Mouse (Mus musculus) bone marrow macrophage, adult 2 months (primary cell): ENCODE data around the gene Zfp51. TPM values are rescaled to one million over a fixed set of nuclear protein-coding genes. Genes with fewer than 3 reads are reported as not detected.
A peak's percentile ranks its signal among the peaks of the same experiment; 100 is the strongest.

Experiments
- H3K27ac ChIP-seq: 2 replicates; pipeline ENCODE4 v1.5.1; 2012; ENCODE audit warnings: low read depth, low read length; ENCODE audit not compliant: insufficient read depth
- H3K4me1 ChIP-seq: 2 replicates; pipeline ENCODE4 v1.6.1; 2012; ENCODE audit warnings: low read length; ENCODE audit not compliant: control insufficient read depth, insufficient read depth
- H3K4me3 ChIP-seq: 2 replicates; pipeline ENCODE4 v1.5.1; 2012; ENCODE audit warnings: mild to moderate bottlenecking, low read length, moderate library complexity; ENCODE audit not compliant: insufficient read depth
- CTCF ChIP-seq: IDR thresholded peaks from 2 replicates; pipeline ENCODE4 v1.5.1; 2012; ENCODE audit warnings: low read depth, mild to moderate bottlenecking, low read length, moderate library complexity
- POLR2A ChIP-seq: IDR thresholded peaks from 2 replicates; pipeline ENCODE4 v1.6.1; 2012; ENCODE audit warnings: mild to moderate bottlenecking, low read depth, low read length, borderline replicate concordance
- polyA plus RNA-seq: library from polyadenylated mRNA; stranded (reverse); fragments of >200 nt; gene quantifications from 2 replicates; pipeline ENCODE4 v1.2.4, GENCODE M21; 2012; ENCODE audit not compliant: missing spikeins, insufficient read depth, insufficient read length

Gene Zfp51
- polyA plus RNA-seq, 1 experiment = 8.1 TPM

DNA sequence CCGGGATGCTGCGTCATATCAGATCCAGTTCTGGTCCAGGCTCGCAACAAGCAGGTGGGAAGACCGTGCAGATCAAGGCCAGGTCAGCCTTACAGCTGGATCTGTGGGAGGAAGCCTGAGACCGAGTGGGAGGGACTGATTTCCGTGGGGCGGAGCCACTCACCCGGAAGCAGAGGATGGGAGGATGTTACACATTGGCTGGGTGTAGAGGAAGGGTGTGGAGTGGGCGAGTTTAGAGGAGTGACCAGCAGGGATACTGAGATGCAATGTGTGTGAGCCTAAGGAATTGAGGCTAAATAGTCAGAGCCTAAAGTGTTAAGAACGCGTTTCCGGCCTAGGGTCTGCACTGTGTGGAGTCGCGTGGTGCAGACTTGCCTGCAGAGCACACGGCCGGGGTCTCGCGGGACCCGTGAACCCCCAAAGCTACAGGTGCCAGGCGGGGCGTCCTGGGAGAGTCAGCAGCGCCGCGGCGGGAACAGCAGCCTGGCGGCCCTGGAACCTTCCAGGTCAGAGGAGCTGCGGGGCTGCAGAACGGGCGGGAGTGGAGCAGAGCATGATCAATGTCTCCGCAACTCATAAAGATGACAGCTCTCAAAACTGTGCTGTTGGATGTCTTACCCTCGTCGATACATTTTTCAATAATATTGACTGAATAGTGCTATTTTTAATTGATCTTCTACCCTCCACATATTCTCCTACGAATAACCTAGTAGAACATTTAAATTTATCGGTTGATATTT, 38.8 kb downstream of the Zfp51 start, which contains the start of gene Zfp53:
Gene Zfp53 (plus strand): TSS at position 239 of the 740 bp plus-strand sequence.
- TF ChIP-seq CTCF (no peak), POLR2A (no peak)
- peak within 1 kb of the TSS; percentile 59 for H3K27ac ChIP-seq
- H3K4me1 ChIP-seq = peaks cover 8% of the 10 kb centered on the region
- H3K4me3 ChIP-seq = peak within 1 kb of the TSS; percentile 67

DNA sequence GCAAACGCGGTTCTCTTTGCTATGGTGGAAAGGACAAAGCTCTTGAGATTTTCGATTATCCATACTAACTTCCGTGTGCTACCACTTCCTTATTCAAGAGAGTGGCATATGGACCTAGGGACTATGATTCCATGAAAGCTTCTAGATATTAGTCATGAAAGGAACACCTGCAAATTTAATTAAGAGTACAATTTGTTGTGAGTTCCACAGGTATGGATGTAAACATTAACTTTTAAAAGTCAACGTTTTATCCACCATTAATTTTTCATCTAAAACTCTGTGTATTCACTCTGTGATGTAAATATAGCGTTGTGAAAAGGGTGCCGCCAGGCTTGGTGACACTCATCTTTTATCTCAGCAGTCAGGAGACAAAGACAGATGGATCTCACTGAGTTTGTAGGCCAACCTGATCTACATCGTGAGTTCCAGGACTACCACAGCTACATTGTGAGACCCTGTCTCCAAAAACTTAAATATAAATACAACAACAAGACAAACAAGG, 39.4 kb downstream of the Zfp51 start:
- Histone ChIP-seq H3K27ac (peak overlapping the region; percentile 59; the same call in 1 of the 2 replicates), H3K4me3 (peak overlapping the region; percentile 67), H3K4me1 (peaks cover 8% of the 10 kb centered on the region)
- TF ChIP-seq CTCF (no peak), POLR2A (no peak)

DNA sequence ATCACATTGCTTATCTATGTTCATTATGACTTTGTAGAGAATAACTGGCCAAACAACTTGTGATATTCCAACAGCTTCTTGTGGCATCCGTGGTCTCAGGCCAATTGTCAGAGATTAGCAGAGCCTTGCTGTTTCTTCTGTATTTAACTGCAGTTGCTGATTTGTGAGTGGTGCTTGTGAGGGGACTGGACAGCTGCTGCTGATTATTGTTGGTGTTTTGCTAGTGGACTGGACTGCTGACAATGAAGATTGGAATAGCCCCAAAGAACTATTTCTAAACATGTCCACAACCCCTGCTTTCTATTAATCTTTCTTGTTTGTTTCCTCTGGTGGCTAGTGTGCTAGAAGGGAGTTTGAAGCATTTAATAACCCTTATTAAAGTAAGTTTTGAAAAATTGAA, 51.2 kb downstream of the Zfp51 start:
- TF ChIP-seq CTCF (no peak), POLR2A (no peak)
- Histone ChIP-seq H3K27ac (no peak overlapping the region), H3K4me1 (no peaks in the 10 kb centered on the region), H3K4me3 (no peak overlapping the region)

DNA sequence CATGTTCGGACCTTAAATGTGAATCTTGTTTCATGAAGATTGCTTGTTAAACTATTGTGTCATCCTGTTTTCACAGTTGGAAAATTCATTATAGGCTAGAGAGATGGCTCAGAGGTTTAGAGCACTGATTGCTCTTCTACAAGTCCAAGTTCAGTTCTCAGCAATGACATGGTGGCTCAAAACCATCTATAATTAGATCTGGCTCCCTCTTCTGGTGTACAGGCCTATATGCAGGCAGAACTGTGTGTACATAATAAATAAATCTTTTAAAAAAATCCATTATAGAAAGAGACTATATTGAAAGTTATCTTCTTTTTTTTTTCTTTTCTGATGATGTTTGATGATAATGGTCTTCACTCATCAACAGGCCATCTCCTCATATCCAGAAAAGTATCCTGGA, 54.4 kb downstream of the Zfp51 start:
- no peak for TF ChIP-seq POLR2A
- no peak for TF ChIP-seq CTCF
- no peak overlapping the region for H3K27ac ChIP-seq
- no peak overlapping the region for H3K4me3 ChIP-seq
- no peaks in the 10 kb centered on the region for H3K4me1 ChIP-seq

DNA sequence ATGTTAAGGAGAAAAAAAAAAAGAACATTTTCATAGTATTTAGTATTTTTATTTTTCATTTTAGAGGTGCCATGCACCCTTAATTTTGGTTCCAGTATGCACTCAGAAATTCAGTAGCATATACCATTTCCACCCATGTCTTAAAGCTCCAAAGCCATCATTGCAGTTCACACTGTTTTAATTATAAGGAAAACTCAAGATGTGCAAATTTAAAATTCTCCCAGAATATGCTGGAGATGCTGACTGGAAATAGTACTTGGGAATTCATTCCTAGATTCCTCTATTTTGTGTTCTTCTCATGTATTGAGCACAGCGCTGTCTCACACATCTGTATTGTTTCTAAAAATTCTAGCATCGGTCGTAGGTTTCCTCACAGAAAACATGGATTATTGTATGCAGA, 56.1 kb downstream of the Zfp51 start:
- no peak overlapping the region for H3K4me3 ChIP-seq
- no peak for TF ChIP-seq CTCF
- TF ChIP-seq POLR2A = no peak
- no peak overlapping the region for H3K27ac ChIP-seq
- H3K4me1 ChIP-seq = no peaks in the 10 kb centered on the region

DNA sequence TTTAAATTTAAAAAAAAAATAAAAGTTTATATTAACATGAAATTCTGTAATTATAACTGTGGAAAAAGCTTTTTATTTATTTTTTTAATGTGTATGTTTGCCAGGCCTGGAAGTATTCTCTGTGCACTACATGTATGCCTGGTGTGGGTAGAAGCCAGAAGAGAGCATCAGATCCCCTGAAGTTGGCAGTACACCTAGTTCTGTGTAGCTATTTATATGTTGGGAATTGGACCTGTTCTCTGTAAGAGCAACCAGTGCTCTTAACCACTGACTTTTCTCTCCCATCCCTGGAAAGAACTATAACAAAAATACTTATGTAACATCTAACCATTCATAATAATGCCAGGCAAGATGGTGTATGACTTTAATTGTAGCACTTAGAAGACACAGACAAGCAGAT, 59.6 kb downstream of the Zfp51 start:
- Histone ChIP-seq H3K27ac (no peak overlapping the region), H3K4me3 (no peak overlapping the region)
- TF ChIP-seq CTCF (no peak), POLR2A (no peak)

More for the DNA sequence above, 59.6 kb downstream of the Zfp51 start:
- H3K4me1 ChIP-seq = no peaks in the 10 kb centered on the region

Other genes with a start within 250 kb of the Zfp51 start
- gene Vmn1r234, start 224.3 kb upstream of the Zfp51 start, polyA plus RNA-seq = not detected in 2 replicates
- not detected in 2 replicates for gene Vmn1r235, start 194.0 kb upstream of the Zfp51 start, polyA plus RNA-seq
- gene Vmn1r236, start 167.4 kb upstream of the Zfp51 start, polyA plus RNA-seq = not detected in 2 replicates
- 0.19 TPM in 1 of 2 replicates, not detected in the other for gene Vmn1r237, start 138.5 kb upstream of the Zfp51 start, polyA plus RNA-seq
- 6.8 and 7.4 TPM in 2 replicates for gene Zfp677, start 66.6 kb upstream of the Zfp51 start, polyA plus RNA-seq
- 2.7 and 3.8 TPM in 2 replicates for gene Zfp54, start 27.1 kb upstream of the Zfp51 start, polyA plus RNA-seq
- gene Zfp53, start 38.6 kb downstream of the Zfp51 start, polyA plus RNA-seq = 13.5 and 13.8 TPM in 2 replicates
- gene Zfp52, start 85.2 kb downstream of the Zfp51 start, polyA plus RNA-seq = 26.4 and 29.3 TPM in 2 replicates
- gene Zfp948, start 116.6 kb downstream of the Zfp51 start, polyA plus RNA-seq = 9.3 and 9.7 TPM in 2 replicates
- 4.7 and 5.9 TPM in 2 replicates for gene Zfp983, start 200.2 kb downstream of the Zfp51 start, polyA plus RNA-seq
- gene Gm10226, start 241.5 kb downstream of the Zfp51 start, polyA plus RNA-seq = 8.6 and 13.6 TPM in 2 replicates